Mouse (Mus musculus) liver, adult 2 months (tissue): Measurements from ENCODE around the gene Alox12.

Source experiments
- CTCF ChIP-seq: fragments of 200-500 bp; IDR thresholded peaks from 2 replicates; pipeline ENCODE4 v1.5.1; 2011; ENCODE audit warnings: low read depth, low read length, control low read depth
- POLR2A ChIP-seq: fragments of 200-500 bp; IDR thresholded peaks from 2 replicates; pipeline ENCODE4 v1.6.1; 2011; ENCODE audit warnings: low read length, control low read depth; ENCODE audit not compliant: insufficient read depth; ENCODE audit errors: extremely low read depth

DNA sequence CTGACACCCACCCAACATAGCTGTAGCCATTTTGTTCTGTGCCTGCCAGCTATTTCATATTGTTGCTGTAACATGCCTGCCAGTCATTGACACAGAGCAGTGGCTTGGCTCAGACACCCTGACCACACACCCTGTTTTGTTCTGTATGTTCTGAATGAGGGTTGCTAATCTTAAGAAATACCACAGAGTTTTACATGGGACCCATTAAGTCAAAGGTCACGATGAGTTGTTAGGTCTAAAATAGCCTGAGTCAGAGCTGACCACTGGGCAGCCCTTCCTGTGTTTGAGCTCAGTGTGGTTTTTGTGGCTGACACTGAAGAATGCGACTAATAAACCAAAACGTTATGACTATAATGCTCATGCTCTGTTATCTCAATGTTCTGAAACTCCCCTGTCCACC lies 56.8 kb downstream of the Alox12 start:
- no peak for TF ChIP-seq CTCF
- TF ChIP-seq POLR2A: no peak
